In genomic region chr2:73066307-73067167, GRCm38 (mm10) we compare ENCODE assay signal across 8 mouse cellular contexts.
DNase-seq lines count a peak whose midpoint lies in the region; ATAC-seq and TF ChIP-seq lines count a peak whose summit lies in the region.

No protein-coding gene starts in this region.

- H3K79me2 ChIP-seq in heart, adult 2 months (replicated peaks; ENCODE audit: control insufficient read depth, insufficient read depth, low read length) = no peaks in the 10 kb centered on the region

- no peaks in the 10 kb centered on the region for H3K36me3 ChIP-seq in midbrain, embryonic 14.5 days (ENCODE audit: control insufficient read depth, insufficient read depth, low read length)
- no peaks in the 10 kb centered on the region for H3K36me3 ChIP-seq in midbrain, embryonic 13.5 days
- no peaks in the 10 kb centered on the region for H3K36me3 ChIP-seq in heart, adult 2 months (ENCODE audit: control insufficient read depth, insufficient read depth, low read length)
- H3K36me3 ChIP-seq in kidney, embryonic 16.5 days (ENCODE audit: insufficient read depth, low read length) = no peaks in the 10 kb centered on the region
- no peaks in the 10 kb centered on the region for H3K36me3 ChIP-seq in forebrain, postnatal 0 days (ENCODE audit: insufficient read depth)

- DNase-seq in midbrain, embryonic 14.5 days = peak; percentile 39
- peak; percentile 63 to 67 for DNase-seq in heart, adult 2 months
- DNase-seq in mesoderm, embryonic 11.5 days (ENCODE audit: low read depth, low spot score) = peak; percentile 30
- DNase-seq in forebrain, postnatal 0 days = no peak
- no peak for DNase-seq in adrenal gland, adult (ENCODE audit: inconsistent age in 2 of 2, low spot score in 1 of 2)
- DNase-seq in testis, postnatal 10 days (ENCODE audit: low spot score) = no peak

- 0 out of 2 replicates have a peak, but pooled peaks have one; percentile 21 for TF ChIP-seq EP300 in heart, adult 2 months (IDR thresholded peaks at IDR 0.05; ENCODE audit: insufficient read depth, low read depth, low read length)

- 44% methylated on average over 20 of the region's 20 CpGs for WGBS in midbrain, embryonic 14.5 days
- WGBS in midbrain, embryonic 13.5 days = 43% methylated on average over 20 of the region's 20 CpGs
- 21% methylated on average over 20 of the region's 20 CpGs for WGBS in heart, adult 2 months
- 11% methylated on average over 20 of the region's 20 CpGs for WGBS in kidney, embryonic 16.5 days
- 47% methylated on average over 20 of the region's 20 CpGs for WGBS in forebrain, postnatal 0 days

- H3K9ac ChIP-seq in midbrain, embryonic 14.5 days (replicated peaks; ENCODE audit: low read length) = no peak overlapping the region
- H3K9ac ChIP-seq in midbrain, embryonic 13.5 days (replicated peaks) = no peak overlapping the region; the same call in 1 of the 2 replicates
- 0 out of 2 replicates have a peak overlapping the region, but pooled peaks have one; percentile 38 for H3K9ac ChIP-seq in heart, adult 2 months (ENCODE audit: low read depth, low read length)
- no peak overlapping the region for H3K9ac ChIP-seq in kidney, embryonic 16.5 days (replicated peaks; ENCODE audit: low read length)
- no peak overlapping the region for H3K9ac ChIP-seq in forebrain, postnatal 0 days

- no peaks in the 10 kb centered on the region for H3K9me3 ChIP-seq in midbrain, embryonic 14.5 days (ENCODE audit: control insufficient read depth, low read length)
- H3K9me3 ChIP-seq in midbrain, embryonic 13.5 days = no peaks in the 10 kb centered on the region
- H3K9me3 ChIP-seq in kidney, embryonic 16.5 days (ENCODE audit: low read length) = no peaks in the 10 kb centered on the region
- H3K9me3 ChIP-seq in forebrain, postnatal 0 days (ENCODE audit: low read length) = no peaks in the 10 kb centered on the region

- no peak for TF ChIP-seq POLR2A in heart, adult 2 months (IDR thresholded peaks at IDR 0.05; ENCODE audit: insufficient read depth, low read depth, low read length)

- H3K27me3 ChIP-seq in midbrain, embryonic 14.5 days (ENCODE audit: control insufficient read depth, insufficient read depth, low read length) = no peaks in the 10 kb centered on the region
- peaks cover 4% of the 10 kb centered on the region; the same call in 1 of the 2 replicates for H3K27me3 ChIP-seq in midbrain, embryonic 13.5 days
- no peaks in the 10 kb centered on the region for H3K27me3 ChIP-seq in heart, adult 2 months (ENCODE audit: control insufficient read depth, insufficient read depth, low read length)
- no peaks in the 10 kb centered on the region for H3K27me3 ChIP-seq in kidney, embryonic 16.5 days (ENCODE audit: insufficient read depth, low read length)
- H3K27me3 ChIP-seq in forebrain, postnatal 0 days (ENCODE audit: insufficient read depth, low read length) = no peaks in the 10 kb centered on the region

- no peak for ATAC-seq in midbrain, embryonic 14.5 days (ENCODE audit: low FRiP score, low TSS enrichment)
- no peak for ATAC-seq in midbrain, embryonic 13.5 days
- ATAC-seq in kidney, embryonic 16.5 days (ENCODE audit: low FRiP score, low TSS enrichment) = peak; percentile 82
- no peak for ATAC-seq in forebrain, postnatal 0 days

- no peak overlapping the region for H3K27ac ChIP-seq in midbrain, embryonic 14.5 days (replicated peaks; ENCODE audit: low read depth, low read length)
- H3K27ac ChIP-seq in midbrain, embryonic 13.5 days = no peak overlapping the region
- no peak overlapping the region for H3K27ac ChIP-seq in heart, adult 2 months
- peak overlapping the region; percentile 46; the same call in 1 of the 2 replicates for H3K27ac ChIP-seq in kidney, embryonic 16.5 days (ENCODE audit: low read length)
- H3K27ac ChIP-seq in forebrain, postnatal 0 days (ENCODE audit: low read depth, low read length) = no peak overlapping the region

- H3K4me2 ChIP-seq in midbrain, embryonic 14.5 days (ENCODE audit: low read length) = no peak overlapping the region
- no peak overlapping the region for H3K4me2 ChIP-seq in midbrain, embryonic 13.5 days (replicated peaks)
- peak overlapping the region; percentile 40 for H3K4me2 ChIP-seq in kidney, embryonic 16.5 days (replicated peaks; ENCODE audit: low read depth, low read length)
- no peak overlapping the region for H3K4me2 ChIP-seq in forebrain, postnatal 0 days (ENCODE audit: low read depth)

- H3K4me3 ChIP-seq in midbrain, embryonic 14.5 days (replicated peaks; ENCODE audit: low read depth, low read length) = no peak overlapping the region
- no peak overlapping the region for H3K4me3 ChIP-seq in midbrain, embryonic 13.5 days (replicated peaks)
- H3K4me3 ChIP-seq in heart, adult 2 months = no peak overlapping the region; the same call in 1 of the 2 replicates
- no peak overlapping the region; the same call in 1 of the 2 replicates for H3K4me3 ChIP-seq in kidney, embryonic 16.5 days (ENCODE audit: low read length)
- no peak overlapping the region for H3K4me3 ChIP-seq in forebrain, postnatal 0 days (ENCODE audit: low read depth, low read length)

- intact Hi-C loops in heart, adult 2 months (cut with DNase I) = loop anchor here (1.0 to 5.0 kb wide), 3 partner anchors 88 to 550 kb away; no protein-coding TSS in a partner anchor

- H3K4me1 ChIP-seq in midbrain, embryonic 14.5 days (ENCODE audit: control insufficient read depth, insufficient read depth, low read length) = no peaks in the 10 kb centered on the region
- H3K4me1 ChIP-seq in midbrain, embryonic 13.5 days (replicated peaks) = 0 out of 2 replicates have a peak, but pooled peaks cover 6% of the 10 kb centered on the region
- peaks cover 3% of the 10 kb centered on the region; the same call in 1 of the 2 replicates for H3K4me1 ChIP-seq in heart, adult 2 months (ENCODE audit: control insufficient read depth, insufficient read depth, low read length)
- H3K4me1 ChIP-seq in kidney, embryonic 16.5 days (ENCODE audit: insufficient read depth, low read length) = peaks cover 9% of the 10 kb centered on the region; the same call in 1 of the 2 replicates
- H3K4me1 ChIP-seq in forebrain, postnatal 0 days (ENCODE audit: insufficient read depth) = no peaks in the 10 kb centered on the region; the same call in 1 of the 2 replicates

- TF ChIP-seq CTCF in heart, adult 2 months (IDR thresholded peaks at IDR 0.05) = peak; percentile 76
- TF ChIP-seq CTCF in forebrain, postnatal 0 days (IDR thresholded peaks at IDR 0.05; ENCODE audit: low read depth) = no peak; the same call in 1 of the 2 replicates

Comparison
In these comparisons a context has a peak if more than half of its experiments do, and no peak if none do; other contexts are left out.
1. DNase-seq: peak in midbrain, embryonic 14.5 days (single experiment), heart, adult 2 months (2 of 2) and mesoderm, embryonic 11.5 days (single experiment); none in forebrain, postnatal 0 days (single experiment), adrenal gland, adult (0 of 2) and testis, postnatal 10 days (single experiment).